Mouse (Mus musculus): ENCODE measurements at regions not wholly inside any gene's neighbourhood (a gene's known extent, or its start where the extent isn't known, plus 50 kb on each side); places are given as distances from the start of the nearest gene placed in this dataset.

GRCm38 (mm10) chr6:121533521-121533920, 60.0 kb upstream of the Iqsec3 start:
- no peak for TF ChIP-seq ZNF384 (IDR thresholded peaks at IDR 0.05; ENCODE audit: low read depth, low read length)
- no peak for TF ChIP-seq HCFC1 (IDR thresholded peaks at IDR 0.05; ENCODE audit: borderline replicate concordance, insufficient read depth, low read length)
- TF ChIP-seq CHD2 (IDR thresholded peaks at IDR 0.05; ENCODE audit: low read depth, low read length): no peak
- no peak for TF ChIP-seq MAFK (IDR thresholded peaks at IDR 0.05; ENCODE audit: insufficient read depth, low read depth, low read length)
- no peak for TF ChIP-seq ZC3H11A (IDR thresholded peaks at IDR 0.05; ENCODE audit: borderline replicate concordance, low read depth, low read length)
- H3K4me3 ChIP-seq (ENCODE audit: insufficient read depth in 1 of 2, low read depth in 1 of 2, low read length in 2 of 2, poor library complexity in 1 of 2, severe bottlenecking in 1 of 2): no peak overlapping the region
- no peak overlapping the region for H3K27ac ChIP-seq (ENCODE audit: insufficient read depth, low read depth, low read length, poor library complexity, severe bottlenecking)

GRCm38 (mm10) chr6:121532926-121533325, 59.4 kb upstream of the Iqsec3 start:
- Histone ChIP-seq H3K9me3 (ENCODE audit: control insufficient read depth, insufficient read depth, low read depth, low read length) (no peaks in the 10 kb centered on the region), H3K4me1 (ENCODE audit: control insufficient read depth in 2 of 2, insufficient read depth in 2 of 2, low read length in 2 of 2, poor library complexity in 1 of 2) (no peaks in the 10 kb centered on the region), H3K27ac (ENCODE audit: insufficient read depth, low read depth, low read length, poor library complexity, severe bottlenecking) (no peak overlapping the region), H3K9ac (ENCODE audit: insufficient read depth, low read depth, low read length, poor library complexity, severe bottlenecking) (no peak overlapping the region), H3K36me3 (ENCODE audit: control insufficient read depth, insufficient read depth, low read length, poor library complexity, severe bottlenecking) (no peaks in the 10 kb centered on the region), H3K4me3 (ENCODE audit: insufficient read depth in 1 of 2, low read depth in 1 of 2, low read length in 2 of 2, poor library complexity in 1 of 2, severe bottlenecking in 1 of 2) (no peak overlapping the region)
- peak; percentile 69 for DNase-seq (ENCODE audit: low read depth, low spot score)
- in situ Hi-C loops (cut with MboI; ENCODE audit: low sequenced_read_pairs in 2 of 2, unreplicated experiment in 2 of 2): loop anchor here (5.0 to 25.0 kb wide), 3 partner anchors 196 to 268 kb away; partner anchors contain the start of gene Slc6a12 (in 1 of the 2)
- no peak for TF ChIP-seq HCFC1 (IDR thresholded peaks at IDR 0.05; ENCODE audit: borderline replicate concordance, insufficient read depth, low read length)
- TF ChIP-seq ZC3H11A (IDR thresholded peaks at IDR 0.05; ENCODE audit: borderline replicate concordance, low read depth, low read length): peak; percentile 99

More at GRCm38 (mm10) chr6:121533521-121533920, 60.0 kb upstream of the Iqsec3 start:
- DNase-seq (ENCODE audit: low read depth, low spot score): no peak
- no peak overlapping the region for H3K9ac ChIP-seq (ENCODE audit: insufficient read depth, low read depth, low read length, poor library complexity, severe bottlenecking)
- no peaks in the 10 kb centered on the region for H3K36me3 ChIP-seq (ENCODE audit: control insufficient read depth, insufficient read depth, low read length, poor library complexity, severe bottlenecking)
- no peaks in the 10 kb centered on the region for H3K9me3 ChIP-seq (ENCODE audit: control insufficient read depth, insufficient read depth, low read depth, low read length)
- in situ Hi-C loops (cut with MboI; ENCODE audit: low sequenced_read_pairs in 2 of 2, unreplicated experiment in 2 of 2): loop anchor here (5.0 to 25.0 kb wide), 3 partner anchors 196 to 269 kb away; partner anchors contain the start of gene Slc6a12 (in 1 of the 2)
- H3K4me1 ChIP-seq (ENCODE audit: control insufficient read depth in 2 of 2, insufficient read depth in 2 of 2, low read length in 2 of 2, poor library complexity in 1 of 2): no peaks in the 10 kb centered on the region

- in situ Hi-C loops (cut with MboI; ENCODE audit: low sequenced_read_pairs in 2 of 2, unreplicated experiment in 2 of 2): loop anchor here (5.0 to 25.0 kb wide), 3 partner anchors 195 to 267 kb away; partner anchors contain the start of gene Slc6a12 (in 1 of the 2)
- H3K9me3 ChIP-seq (ENCODE audit: control insufficient read depth, insufficient read depth, low read depth, low read length): no peaks in the 10 kb centered on the region
- TF ChIP-seq HCFC1 (IDR thresholded peaks at IDR 0.05; ENCODE audit: borderline replicate concordance, insufficient read depth, low read length): no peak
- H3K4me3 ChIP-seq (ENCODE audit: insufficient read depth in 1 of 2, low read depth in 1 of 2, low read length in 2 of 2, poor library complexity in 1 of 2, severe bottlenecking in 1 of 2): no peak overlapping the region
- H3K4me1 ChIP-seq (ENCODE audit: control insufficient read depth in 2 of 2, insufficient read depth in 2 of 2, low read length in 2 of 2, poor library complexity in 1 of 2): no peaks in the 10 kb centered on the region
- DNase-seq (ENCODE audit: low read depth, low spot score): no peak
- no peaks in the 10 kb centered on the region for H3K36me3 ChIP-seq (ENCODE audit: control insufficient read depth, insufficient read depth, low read length, poor library complexity, severe bottlenecking)
- no peak overlapping the region for H3K27ac ChIP-seq (ENCODE audit: insufficient read depth, low read depth, low read length, poor library complexity, severe bottlenecking)
- H3K9ac ChIP-seq (ENCODE audit: insufficient read depth, low read depth, low read length, poor library complexity, severe bottlenecking): no peak overlapping the region
These were observed 58.4 kb upstream of the Iqsec3 start for GRCm38 (mm10) chr6:121531825-121532389.

- no peak for DNase-seq (ENCODE audit: low read depth, low spot score)
- in situ Hi-C loops (cut with MboI; ENCODE audit: low sequenced_read_pairs in 2 of 2, unreplicated experiment in 2 of 2): loop anchor here in 1 of 2 experiments (25.0 kb wide), 1 partner anchor 190 kb away; the partner anchor contains the start of gene Slc6a12
- Histone ChIP-seq H3K36me3 (ENCODE audit: control insufficient read depth, insufficient read depth, low read length, poor library complexity, severe bottlenecking) (no peaks in the 10 kb centered on the region), H3K27ac (ENCODE audit: insufficient read depth, low read depth, low read length, poor library complexity, severe bottlenecking) (no peak overlapping the region), H3K9me3 (ENCODE audit: control insufficient read depth, insufficient read depth, low read depth, low read length) (no peaks in the 10 kb centered on the region), H3K4me3 (ENCODE audit: insufficient read depth in 1 of 2, low read depth in 1 of 2, low read length in 2 of 2, poor library complexity in 1 of 2, severe bottlenecking in 1 of 2) (no peak overlapping the region), H3K9ac (ENCODE audit: insufficient read depth, low read depth, low read length, poor library complexity, severe bottlenecking) (no peak overlapping the region), H3K4me1 (ENCODE audit: control insufficient read depth in 2 of 2, insufficient read depth in 2 of 2, low read length in 2 of 2, poor library complexity in 1 of 2) (no peaks in the 10 kb centered on the region)
- TF ChIP-seq ZC3H11A (IDR thresholded peaks at IDR 0.05; ENCODE audit: borderline replicate concordance, low read depth, low read length): no peak
- TF ChIP-seq MAFK (IDR thresholded peaks at IDR 0.05; ENCODE audit: insufficient read depth, low read depth, low read length): no peak
- no peak for TF ChIP-seq ZNF384 (IDR thresholded peaks at IDR 0.05; ENCODE audit: low read depth, low read length)
- TF ChIP-seq CHD2 (IDR thresholded peaks at IDR 0.05; ENCODE audit: low read depth, low read length): no peak
- no peak for TF ChIP-seq HCFC1 (IDR thresholded peaks at IDR 0.05; ENCODE audit: borderline replicate concordance, insufficient read depth, low read length)
These were observed 53.8 kb upstream of the Iqsec3 start for GRCm38 (mm10) chr6:121527281-121527680.

- Histone ChIP-seq H3K36me3 (ENCODE audit: control insufficient read depth, insufficient read depth, low read length, poor library complexity, severe bottlenecking) (no peaks in the 10 kb centered on the region), H3K9ac (ENCODE audit: insufficient read depth, low read depth, low read length, poor library complexity, severe bottlenecking) (no peak overlapping the region), H3K4me1 (ENCODE audit: control insufficient read depth in 2 of 2, insufficient read depth in 2 of 2, low read length in 2 of 2, poor library complexity in 1 of 2) (no peaks in the 10 kb centered on the region), H3K9me3 (ENCODE audit: control insufficient read depth, insufficient read depth, low read depth, low read length) (no peaks in the 10 kb centered on the region), H3K4me3 (ENCODE audit: insufficient read depth in 1 of 2, low read depth in 1 of 2, low read length in 2 of 2, poor library complexity in 1 of 2, severe bottlenecking in 1 of 2) (no peak overlapping the region), H3K27ac (ENCODE audit: insufficient read depth, low read depth, low read length, poor library complexity, severe bottlenecking) (no peak overlapping the region)
- no peak for TF ChIP-seq MAFK (IDR thresholded peaks at IDR 0.05; ENCODE audit: insufficient read depth, low read depth, low read length)
- no peak for TF ChIP-seq ZC3H11A (IDR thresholded peaks at IDR 0.05; ENCODE audit: borderline replicate concordance, low read depth, low read length)
- TF ChIP-seq HCFC1 (IDR thresholded peaks at IDR 0.05; ENCODE audit: borderline replicate concordance, insufficient read depth, low read length): no peak
- no peak; the same call in 1 of the 2 replicates for TF ChIP-seq CHD2 (IDR thresholded peaks at IDR 0.05; ENCODE audit: low read depth, low read length)
- no peak for TF ChIP-seq ZNF384 (IDR thresholded peaks at IDR 0.05; ENCODE audit: low read depth, low read length)
- in situ Hi-C loops (cut with MboI; ENCODE audit: low sequenced_read_pairs in 2 of 2, unreplicated experiment in 2 of 2): loop anchor here in 1 of 2 experiments (25.0 kb wide), 1 partner anchor 189 kb away; the partner anchor contains the start of gene Slc6a12
- peak; percentile 34 for DNase-seq (ENCODE audit: low read depth, low spot score)
These were observed 52.6 kb upstream of the Iqsec3 start for GRCm38 (mm10) chr6:121526121-121526520.
